Mouse (Mus musculus) intestine, embryonic 15.5 days (tissue): ENCODE measurements around the gene Arhgap21. TPM values are rescaled to one million over a fixed set of nuclear protein-coding genes. Genes with fewer than 3 reads are reported as not detected.

ENCODE experiments used
- ATAC-seq: fragments of 200-750 bp; cut with Nextera tagmentation; 2 replicates; pipeline ENCODE4 v1.8.0; 2017; ENCODE audit warnings: moderate TSS enrichment, moderate library complexity
- H3K27ac ChIP-seq: fragments of 300-500 bp; sonication (generic); 2 replicates; pipeline ENCODE4 v1.5.1; 2015; ENCODE audit warnings: mild to moderate bottlenecking, inconsistent platforms
- H3K27me3 ChIP-seq: fragments of 300-500 bp; sonication (generic); replicated peaks from 2 replicates; pipeline ENCODE4 v1.6.1; 2015; ENCODE audit warnings: inconsistent platforms
- H3K36me3 ChIP-seq: fragments of 300-500 bp; sonication (generic); 2 replicates; pipeline ENCODE4 v1.6.1; 2015; ENCODE audit warnings: inconsistent platforms
- H3K4me1 ChIP-seq: fragments of 300-500 bp; sonication (generic); replicated peaks from 2 replicates; pipeline ENCODE4 v1.6.1; 2015; ENCODE audit warnings: inconsistent platforms
- H3K4me2 ChIP-seq: fragments of 300-500 bp; sonication (generic); replicated peaks from 2 replicates; pipeline ENCODE4 v1.6.1; 2015; ENCODE audit warnings: mild to moderate bottlenecking, inconsistent platforms
- H3K4me3 ChIP-seq: fragments of 300-500 bp; sonication (generic); replicated peaks from 2 replicates; pipeline ENCODE4 v1.5.1; 2015; ENCODE audit warnings: inconsistent platforms
- H3K9ac ChIP-seq: fragments of 300-500 bp; sonication (generic); 2 replicates; pipeline ENCODE4 v1.6.1; 2015; ENCODE audit warnings: inconsistent platforms
- H3K9me3 ChIP-seq: fragments of 300-500 bp; sonication (generic); 2 replicates; pipeline ENCODE4 v1.6.1; 2016; ENCODE audit warnings: inconsistent platforms
- WGBS: fragments of 180-500 bp; shearing (Covaris S2); methylation state at CpG from one replicate; pipeline ENCODE4 v1.1.7; 2015; 5-methylcytosine and 5-hydroxymethylcytosine counted together
- polyA plus RNA-seq: library from polyadenylated mRNA; unstranded; fragments of >200 nt; fragmentation: Nextera tagmentation; extraction: Ambion mirVana; gene quantifications from 2 replicates; pipeline ENCODE4 v1.2.1, GENCODE M21; 2015

The Arhgap21 gene
- polyA plus RNA-seq: 10.2 and 13.6 TPM in 2 replicates

- WGBS: under 1% methylated on average over 100 of the region's 102 CpGs
Observed at GRCm38 (mm10) chr2:20968441-20969200, at the start of gene Arhgap21. Gene Arhgap21 (minus strand): TSS chr2:20968881.

GRCm38 (mm10) chr2:21016589-21016988 is 47.9 kb upstream of the Arhgap21 start:
- H3K4me3 ChIP-seq: no peak overlapping the region
- H3K27ac ChIP-seq: peak overlapping the region; percentile 32; the same call in 1 of the 2 replicates
- no peaks in the 10 kb centered on the region for H3K9me3 ChIP-seq
- H3K4me2 ChIP-seq: no peak overlapping the region
- no peaks in the 10 kb centered on the region for H3K4me1 ChIP-seq
- ATAC-seq: no peak
- no peak overlapping the region for H3K9ac ChIP-seq
- no peaks in the 10 kb centered on the region for H3K27me3 ChIP-seq
- 77% methylated on average over 7 of the region's 7 CpGs for WGBS
- H3K36me3 ChIP-seq: no peaks in the 10 kb centered on the region

More at GRCm38 (mm10) chr2:20968441-20969200, at the start of gene Arhgap21:
- H3K9ac ChIP-seq: peak within 1 kb of the TSS; percentile 97
- no peaks in the 10 kb centered on the region for H3K9me3 ChIP-seq
- no peaks in the 10 kb centered on the region for H3K36me3 ChIP-seq
- no peaks in the 10 kb centered on the region for H3K27me3 ChIP-seq
- peaks cover 5% of the 10 kb centered on the region; the same call in 1 of the 2 replicates for H3K4me1 ChIP-seq
- peak; percentile 74 for ATAC-seq
- peak within 1 kb of the TSS; percentile 96 for H3K4me3 ChIP-seq
- H3K27ac ChIP-seq: peak within 1 kb of the TSS; percentile 99
- H3K4me2 ChIP-seq: peak within 1 kb of the TSS; percentile 74

DNA sequence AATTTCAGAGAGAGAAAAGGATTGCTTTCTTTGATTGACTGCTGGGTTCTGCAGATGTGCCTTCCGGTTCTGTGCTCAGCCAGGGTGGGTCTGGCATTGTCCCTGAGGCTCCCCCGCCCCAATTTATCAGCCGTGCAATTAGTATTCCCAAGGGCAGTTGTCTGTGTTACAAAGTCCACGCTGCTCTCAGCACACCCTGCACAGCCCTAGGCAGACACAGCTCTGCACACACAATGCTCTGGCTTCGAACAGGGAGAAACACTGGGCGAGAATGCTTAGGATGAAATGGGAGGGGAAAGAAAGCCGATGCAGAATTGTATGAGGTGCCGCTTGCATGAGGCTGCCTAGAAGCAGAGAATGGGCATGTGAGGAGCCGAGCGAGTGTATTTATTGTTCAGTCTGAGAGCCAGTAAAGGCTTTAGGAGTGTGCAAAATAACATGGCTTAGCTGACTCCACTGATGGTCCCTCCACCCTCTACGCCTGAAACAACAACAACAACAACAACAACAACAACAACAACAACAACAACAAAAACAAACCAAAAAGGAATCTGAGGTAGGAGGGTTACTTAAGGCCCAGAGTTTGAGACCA is 42.2 kb upstream of the Arhgap21 start:
- Histone ChIP-seq H3K4me1 (no peaks in the 10 kb centered on the region), H3K36me3 (no peaks in the 10 kb centered on the region), H3K27me3 (no peaks in the 10 kb centered on the region), H3K4me2 (no peak overlapping the region; the same call in 1 of the 2 replicates), H3K27ac (no peak overlapping the region; the same call in 1 of the 2 replicates), H3K9me3 (no peaks in the 10 kb centered on the region), H3K9ac (no peak overlapping the region), H3K4me3 (no peak overlapping the region)
- 52% methylated on average over 11 of the region's 11 CpGs for WGBS
- peak; percentile 86 for ATAC-seq

- Histone ChIP-seq H3K4me1 (no peaks in the 10 kb centered on the region), H3K4me2 (no peak overlapping the region), H3K36me3 (no peaks in the 10 kb centered on the region), H3K9me3 (no peaks in the 10 kb centered on the region), H3K27ac (no peak overlapping the region), H3K4me3 (no peak overlapping the region), H3K27me3 (no peaks in the 10 kb centered on the region), H3K9ac (no peak overlapping the region)
- WGBS: 57% methylated on average over 9 of the region's 9 CpGs
- peak; percentile 29 for ATAC-seq
Observed at GRCm38 (mm10) chr2:21010219-21010618, 41.5 kb upstream of the Arhgap21 start.

GRCm38 (mm10) chr2:21009258-21010140 is 40.8 kb upstream of the Arhgap21 start:
- no peak overlapping the region for H3K4me2 ChIP-seq
- no peak overlapping the region for H3K4me3 ChIP-seq
- no peak overlapping the region for H3K9ac ChIP-seq
- no peak for ATAC-seq
- 42% methylated on average over 16 of the region's 16 CpGs for WGBS
- H3K27me3 ChIP-seq: no peaks in the 10 kb centered on the region
- H3K27ac ChIP-seq: no peak overlapping the region
- H3K36me3 ChIP-seq: no peaks in the 10 kb centered on the region
- H3K9me3 ChIP-seq: no peaks in the 10 kb centered on the region
- no peaks in the 10 kb centered on the region for H3K4me1 ChIP-seq

DNA sequence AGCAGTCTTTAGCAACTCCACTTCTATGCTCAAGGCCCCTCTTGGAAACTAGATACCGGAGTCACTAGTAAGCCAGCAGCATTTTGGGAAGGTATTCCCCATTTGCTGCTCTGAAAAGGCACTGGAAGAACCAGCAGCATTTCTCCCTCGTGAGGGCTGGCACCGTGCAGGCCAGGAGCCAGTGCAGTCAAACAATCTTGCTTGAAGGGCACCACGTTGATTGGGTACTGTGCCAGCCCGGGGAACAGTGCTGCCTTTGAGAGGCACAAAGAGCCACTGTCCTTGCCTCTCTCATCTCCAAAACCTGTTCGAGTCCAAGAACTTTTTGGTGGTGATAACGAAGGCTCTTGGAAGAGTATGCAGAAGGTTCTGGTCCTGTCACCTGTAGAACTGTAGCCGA is 33.9 kb upstream of the Arhgap21 start:
- Histone ChIP-seq H3K9ac (no peak overlapping the region), H3K27me3 (no peaks in the 10 kb centered on the region), H3K36me3 (no peaks in the 10 kb centered on the region), H3K4me1 (no peaks in the 10 kb centered on the region), H3K4me3 (no peak overlapping the region), H3K4me2 (no peak overlapping the region), H3K9me3 (no peaks in the 10 kb centered on the region), H3K27ac (no peak overlapping the region)
- no peak for ATAC-seq
- 84% methylated on average over 8 of the region's 8 CpGs for WGBS

GRCm38 (mm10) chr2:21001156-21001555 is 32.5 kb upstream of the Arhgap21 start:
- ATAC-seq: no peak
- H3K27me3 ChIP-seq: no peaks in the 10 kb centered on the region
- H3K4me1 ChIP-seq: no peaks in the 10 kb centered on the region
- no peak overlapping the region for H3K27ac ChIP-seq
- H3K9ac ChIP-seq: no peak overlapping the region
- no peaks in the 10 kb centered on the region for H3K9me3 ChIP-seq
- H3K4me3 ChIP-seq: no peak overlapping the region
- WGBS: 72% methylated on average over 5 of the region's 5 CpGs
- H3K36me3 ChIP-seq: no peaks in the 10 kb centered on the region
- H3K4me2 ChIP-seq: no peak overlapping the region

- no peaks in the 10 kb centered on the region for H3K36me3 ChIP-seq
Observed at GRCm38 (mm10) chr2:20995547-20995946, 26.9 kb upstream of the Arhgap21 start.

DNA sequence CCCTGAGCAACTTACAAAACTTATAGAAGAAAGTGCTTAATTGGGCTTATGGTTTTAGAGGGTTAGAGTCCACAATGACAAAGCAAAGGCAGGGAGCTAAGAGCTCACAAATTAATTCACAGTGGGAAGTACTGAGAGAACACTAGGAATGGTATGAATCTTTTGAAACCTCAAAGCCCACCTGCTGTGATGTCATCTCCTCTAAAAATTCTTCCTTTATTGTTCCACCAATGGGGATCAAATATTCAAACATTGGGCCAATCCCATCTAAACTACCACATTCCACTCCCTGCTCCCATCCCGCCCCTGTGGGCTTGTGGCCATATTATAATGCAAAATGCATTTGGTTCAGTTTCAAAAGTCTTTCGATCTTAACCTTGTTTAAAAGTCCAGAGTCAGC is 22.8 kb upstream of the Arhgap21 start:
- Histone ChIP-seq H3K27ac (no peak overlapping the region), H3K27me3 (no peaks in the 10 kb centered on the region), H3K36me3 (no peaks in the 10 kb centered on the region), H3K4me3 (no peak overlapping the region), H3K4me1 (no peaks in the 10 kb centered on the region; the same call in 1 of the 2 replicates), H3K9ac (no peak overlapping the region), H3K4me2 (no peak overlapping the region), H3K9me3 (no peaks in the 10 kb centered on the region)
- no peak for ATAC-seq
- 94% methylated on average over 2 of the region's 2 CpGs for whole genome bisulfite sequencing

More at GRCm38 (mm10) chr2:20995547-20995946, 26.9 kb upstream of the Arhgap21 start:
- H3K4me1 ChIP-seq: no peaks in the 10 kb centered on the region
- no peak overlapping the region for H3K9ac ChIP-seq
- 92% methylated on average over 2 of the region's 2 CpGs for WGBS
- H3K27ac ChIP-seq: no peak overlapping the region
- no peak overlapping the region for H3K4me2 ChIP-seq
- no peak overlapping the region for H3K4me3 ChIP-seq
- no peak for ATAC-seq
- no peaks in the 10 kb centered on the region for H3K9me3 ChIP-seq
- H3K27me3 ChIP-seq: no peaks in the 10 kb centered on the region

DNA sequence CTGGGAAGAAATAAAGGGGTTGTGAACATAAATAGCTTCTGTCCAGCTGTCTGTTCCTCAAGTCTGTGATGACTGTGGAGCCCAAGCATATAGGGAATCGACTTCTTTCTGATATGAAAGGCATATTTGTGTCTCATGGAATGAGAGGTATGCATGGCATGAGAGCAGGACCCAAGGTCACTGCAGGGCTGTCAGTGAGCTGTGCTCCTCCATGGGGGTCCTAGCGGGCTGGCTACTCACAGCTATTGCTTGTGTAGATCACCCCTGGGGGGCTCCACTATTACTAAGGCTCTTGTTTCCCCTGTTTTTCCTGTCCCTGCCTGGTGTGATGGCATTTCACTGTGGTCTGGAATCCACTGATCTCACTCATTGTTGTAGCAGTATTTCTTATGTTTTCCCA is 22.2 kb upstream of the Arhgap21 start:
- no peak for ATAC-seq
- Histone ChIP-seq H3K27ac (no peak overlapping the region), H3K4me3 (no peak overlapping the region), H3K36me3 (no peaks in the 10 kb centered on the region), H3K4me1 (no peaks in the 10 kb centered on the region; the same call in 1 of the 2 replicates), H3K9me3 (no peaks in the 10 kb centered on the region), H3K27me3 (no peaks in the 10 kb centered on the region), H3K9ac (no peak overlapping the region), H3K4me2 (no peak overlapping the region)
- 43% methylated on average over 2 of the region's 2 CpGs for WGBS

- Histone ChIP-seq H3K4me1 (no peaks in the 10 kb centered on the region; the same call in 1 of the 2 replicates), H3K36me3 (no peaks in the 10 kb centered on the region), H3K4me2 (no peak overlapping the region), H3K4me3 (no peak overlapping the region), H3K27me3 (no peaks in the 10 kb centered on the region), H3K9me3 (no peaks in the 10 kb centered on the region), H3K9ac (no peak overlapping the region), H3K27ac (no peak overlapping the region)
- peak; percentile 95 for ATAC-seq
- 55% methylated on average over 3 of the region's 3 CpGs for WGBS
Observed at GRCm38 (mm10) chr2:20990056-20990455, 21.4 kb upstream of the Arhgap21 start.

DNA sequence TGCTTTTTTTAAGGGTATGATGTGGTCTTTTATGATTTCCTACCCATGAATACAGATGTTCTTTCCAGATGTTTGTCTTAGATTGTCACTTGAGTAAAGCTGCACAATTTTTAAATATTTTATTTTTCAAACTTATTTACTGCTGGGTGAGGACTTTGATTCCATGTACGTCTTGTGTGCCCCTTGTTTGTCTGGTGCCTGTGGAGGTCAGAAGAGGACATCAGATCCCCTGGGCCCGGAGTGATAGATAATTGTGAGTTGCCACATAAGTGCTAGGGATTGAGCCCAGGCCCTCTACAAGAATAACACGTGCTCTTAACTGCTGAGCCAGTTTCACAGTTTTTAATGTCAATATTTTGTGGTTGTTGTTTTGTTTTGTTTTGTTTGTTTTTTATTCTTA is 19.1 kb upstream of the Arhgap21 start:
- no peaks in the 10 kb centered on the region for H3K36me3 ChIP-seq
- WGBS: 80% methylated on average over 3 of the region's 3 CpGs
- H3K4me3 ChIP-seq: no peak overlapping the region
- H3K4me1 ChIP-seq: no peaks in the 10 kb centered on the region; the same call in 1 of the 2 replicates
- no peaks in the 10 kb centered on the region for H3K27me3 ChIP-seq
- no peak overlapping the region for H3K4me2 ChIP-seq
- H3K27ac ChIP-seq: no peak overlapping the region
- H3K9ac ChIP-seq: no peak overlapping the region
- H3K9me3 ChIP-seq: no peaks in the 10 kb centered on the region
- ATAC-seq: no peak
